Mouse (Mus musculus) ES-Bruce4 (cell line): ENCODE data around the gene Rassf3.

Experiments
- CTCF ChIP-seq: IDR thresholded peaks from one replicate; pipeline ENCODE4 v1.8.1; 2011; ENCODE audit warnings: low read depth, low read length
- EP300 ChIP-seq: IDR thresholded peaks from 2 replicates; pipeline ENCODE4 v1.6.1; 2011; ENCODE audit warnings: low read depth, low read length; ENCODE audit not compliant: insufficient read depth
- POLR2A ChIP-seq: IDR thresholded peaks from one replicate; pipeline ENCODE4 v1.8.1; 2011; ENCODE audit warnings: low read length; ENCODE audit not compliant: insufficient read depth

DNA sequence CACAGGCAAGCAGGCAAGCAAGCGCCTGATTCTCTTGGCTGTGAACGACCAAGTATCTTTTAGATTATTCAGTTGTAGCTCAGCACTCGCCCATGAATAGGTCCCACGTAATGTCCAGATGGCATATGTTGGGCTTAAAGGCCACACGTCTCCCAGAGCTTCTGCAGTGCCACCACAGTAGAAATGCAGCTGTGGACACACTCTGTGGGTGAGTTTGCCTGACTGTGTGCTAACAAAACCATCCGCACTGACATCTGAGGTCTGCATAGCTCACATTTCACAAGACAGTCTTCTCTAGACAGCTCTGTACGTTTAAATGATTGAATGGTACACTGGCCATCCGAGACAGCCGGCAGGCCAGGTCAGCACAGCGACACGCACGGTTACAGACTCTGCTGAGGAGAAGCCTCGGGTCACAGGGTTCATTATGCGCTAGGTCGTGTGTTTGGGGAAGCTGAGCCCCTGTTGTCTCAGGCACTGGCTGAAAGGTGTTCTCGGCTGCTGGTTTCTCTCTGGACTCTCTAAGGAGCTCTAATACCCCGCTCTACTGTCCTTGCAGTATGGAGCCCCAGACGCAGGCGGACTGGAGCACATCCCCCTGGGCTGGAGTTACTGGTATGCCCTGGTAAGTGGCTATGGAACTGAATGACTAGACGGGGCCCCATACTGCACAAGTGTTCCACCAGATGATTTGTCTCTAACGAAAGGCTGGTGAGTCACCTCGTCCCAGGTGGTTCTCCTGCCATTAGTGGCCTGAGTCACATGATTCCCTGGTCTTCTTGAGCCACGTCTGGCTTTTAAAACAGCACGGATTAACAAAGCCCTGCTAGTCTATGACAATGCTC, 100.3 kb downstream of the Rassf3 start:
- TF ChIP-seq EP300 = no peak
- TF ChIP-seq CTCF = no peak
- no peak for TF ChIP-seq POLR2A
